8 mouse cellular contexts compared by ENCODE assay signal in the genomic region with DNA sequence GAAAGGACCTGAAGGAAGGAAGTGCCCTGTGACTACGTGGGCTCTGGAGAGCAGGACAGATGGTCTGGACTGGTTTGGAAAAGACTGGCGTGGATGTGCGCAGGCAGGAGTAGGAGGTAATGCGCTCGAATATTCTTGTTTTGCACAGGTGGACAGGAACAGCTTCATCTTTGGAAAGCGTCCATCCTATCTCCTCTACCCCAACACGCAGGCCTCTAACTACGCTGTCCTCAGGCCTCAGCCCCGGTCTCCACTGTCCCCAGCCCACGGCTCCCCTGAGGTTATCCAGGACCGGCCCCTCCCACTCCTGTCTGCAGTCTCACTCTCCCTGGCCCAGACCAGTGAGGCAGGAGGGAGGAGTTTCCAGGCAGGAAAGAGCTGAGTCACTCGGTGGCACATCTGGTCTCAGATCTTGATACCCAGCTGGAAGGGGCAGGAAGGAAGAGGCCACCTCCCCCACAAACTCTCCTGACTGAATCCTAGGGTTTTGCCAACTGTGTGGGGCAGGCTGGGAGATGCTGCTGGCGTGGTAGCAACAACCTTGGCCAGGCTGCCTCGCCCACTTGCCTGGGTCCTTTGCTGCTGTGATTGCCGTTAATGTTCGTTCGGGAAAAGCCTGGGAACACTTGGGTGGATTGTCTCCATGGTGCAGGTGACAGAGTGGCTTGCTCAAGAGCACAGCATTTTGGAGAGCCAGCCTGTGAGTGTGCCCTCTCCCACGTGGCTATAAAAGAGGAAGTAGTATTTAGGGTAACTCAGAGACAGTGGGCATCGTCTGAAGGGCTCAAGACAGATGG. TPM values are rescaled to one million over a fixed set of nuclear protein-coding genes. Genes with fewer than 3 reads are reported as not detected.
DNase-seq lines count a peak whose midpoint lies in the region; ATAC-seq lines count a peak whose summit lies in the region.

No protein-coding gene starts in this region.

- no peaks in the 10 kb centered on the region for H3K36me3 ChIP-seq in midbrain, embryonic 10.5 days
- H3K36me3 ChIP-seq in midbrain, embryonic 14.5 days (ENCODE audit: control insufficient read depth, insufficient read depth, low read length) = no peaks in the 10 kb centered on the region
- H3K36me3 ChIP-seq in embryonic facial prominence, embryonic 13.5 days = no peaks in the 10 kb centered on the region
- no peaks in the 10 kb centered on the region for H3K36me3 ChIP-seq in megakaryocyte, embryonic 14.5 days (replicated peaks; ENCODE audit: low read length)

- H3K9ac ChIP-seq in midbrain, embryonic 14.5 days (replicated peaks; ENCODE audit: low read length) = no peak overlapping the region
- 0 out of 2 replicates have a peak overlapping the region, but pooled peaks have one; percentile 41 for H3K9ac ChIP-seq in embryonic facial prominence, embryonic 13.5 days

- H3K9me3 ChIP-seq in midbrain, embryonic 10.5 days (replicated peaks) = no peaks in the 10 kb centered on the region
- no peaks in the 10 kb centered on the region for H3K9me3 ChIP-seq in midbrain, embryonic 14.5 days (ENCODE audit: control insufficient read depth, low read length)
- no peaks in the 10 kb centered on the region for H3K9me3 ChIP-seq in embryonic facial prominence, embryonic 13.5 days
- H3K9me3 ChIP-seq in megakaryocyte, embryonic 14.5 days = no peaks in the 10 kb centered on the region

- H3K27me3 ChIP-seq in midbrain, embryonic 10.5 days (ENCODE audit: low read depth, poor library complexity, severe bottlenecking) = no peaks in the 10 kb centered on the region; the same call in 1 of the 2 replicates
- no peaks in the 10 kb centered on the region for H3K27me3 ChIP-seq in midbrain, embryonic 14.5 days (ENCODE audit: control insufficient read depth, insufficient read depth, low read length)
- H3K27me3 ChIP-seq in embryonic facial prominence, embryonic 13.5 days = no peaks in the 10 kb centered on the region
- peaks cover 18% of the 10 kb centered on the region for H3K27me3 ChIP-seq in megakaryocyte, embryonic 14.5 days (replicated peaks)

- no peak overlapping the region for H3K4me2 ChIP-seq in midbrain, embryonic 14.5 days (ENCODE audit: low read length)
- H3K4me2 ChIP-seq in embryonic facial prominence, embryonic 13.5 days = peak overlapping the region; percentile 28

- H3K4me3 ChIP-seq in midbrain, embryonic 10.5 days = no peak overlapping the region; the same call in 1 of the 2 replicates
- H3K4me3 ChIP-seq in midbrain, embryonic 14.5 days (replicated peaks; ENCODE audit: low read depth, low read length) = no peak overlapping the region
- H3K4me3 ChIP-seq in embryonic facial prominence, embryonic 13.5 days = no peak overlapping the region
- peak overlapping the region; percentile 88 for H3K4me3 ChIP-seq in megakaryocyte, embryonic 14.5 days (replicated peaks)

- WGBS in midbrain, embryonic 10.5 days = 46% methylated on average over 19 of the region's 19 CpGs
- WGBS in midbrain, embryonic 14.5 days = 48% methylated on average over 19 of the region's 19 CpGs
- WGBS in embryonic facial prominence, embryonic 13.5 days = 31% methylated on average over 19 of the region's 19 CpGs

- peak overlapping the region; percentile 65 for H3K27ac ChIP-seq in midbrain, embryonic 10.5 days (replicated peaks)
- no peak overlapping the region for H3K27ac ChIP-seq in midbrain, embryonic 14.5 days (replicated peaks; ENCODE audit: low read depth, low read length)
- H3K27ac ChIP-seq in embryonic facial prominence, embryonic 13.5 days = peak overlapping the region; percentile 13; the same call in 1 of the 2 replicates

- peaks cover 60% of the 10 kb centered on the region for H3K4me1 ChIP-seq in midbrain, embryonic 10.5 days
- H3K4me1 ChIP-seq in midbrain, embryonic 14.5 days (ENCODE audit: control insufficient read depth, insufficient read depth, low read length) = peaks cover 12% of the 10 kb centered on the region; the same call in 1 of the 2 replicates
- H3K4me1 ChIP-seq in embryonic facial prominence, embryonic 13.5 days = peaks cover 17% of the 10 kb centered on the region
- peaks cover 95% of the 10 kb centered on the region for H3K4me1 ChIP-seq in megakaryocyte, embryonic 14.5 days

- intact Hi-C loops in heart, postnatal 25 days (cut with DNase I) = no loop called here
- intact Hi-C loops in left cerebral cortex, postnatal 14 days (cut with DNase I) = no loop called here

- no peak for ATAC-seq in midbrain, embryonic 14.5 days (ENCODE audit: low FRiP score, low TSS enrichment)
- no peak for ATAC-seq in embryonic facial prominence, embryonic 13.5 days (ENCODE audit: insufficient number of reproducible peaks, insufficient read depth, low FRiP score, low TSS enrichment, low read depth)

- DNase-seq in midbrain, embryonic 10.5 days (ENCODE audit: low spot score) = no peak
- no peak for DNase-seq in midbrain, embryonic 14.5 days
- peak; percentile 68 for DNase-seq in adrenal gland, postnatal 10 days
- peak; percentile 53 for DNase-seq in heart, postnatal 25 days (ENCODE audit: low spot score)
- DNase-seq in left cerebral cortex, postnatal 14 days (ENCODE audit: low spot score in 2 of 2) = peak; percentile 41 to 60
- DNase-seq in thymus, postnatal 10 days (ENCODE audit: low spot score in 2 of 2) = peak; percentile 60 to 69

RNA-seq across cellular contexts. Expression of gene C77080, which starts 2.2 kb away (rescaled TPM):
- polyA plus RNA-seq in midbrain, embryonic 10.5 days (2016; fragmentation: Nextera tagmentation; extraction: Ambion mirVana) = 2.7 and 3.7 TPM in 2 replicates
- 7.0 and 8.4 TPM in 2 replicates for polyA plus RNA-seq in midbrain, embryonic 14.5 days (2014; fragmentation: Nextera tagmentation; extraction: Ambion mirVana)
- 10 to 100 TPM; 16.5 to 16.6 TPM for total RNA-seq in adrenal gland, postnatal 10 days (2021)
- 7.6 and 8.4 TPM in 2 replicates for polyA plus RNA-seq in embryonic facial prominence, embryonic 13.5 days (2015; fragmentation: Nextera tagmentation; extraction: Ambion mirVana)
- total RNA-seq in heart, postnatal 25 days (2021) = 1 to 10 TPM; 3.3 to 6.1 TPM
- total RNA-seq in left cerebral cortex, postnatal 14 days (2021) = 10 to 100 TPM; 17.9 to 21.1 TPM
- polyA plus RNA-seq in megakaryocyte, embryonic 14.5 days (2012; ENCODE audit: insufficient read depth, low replicate concordance) = 6.4 and 8.7 TPM in 2 replicates

RNA-seq across cellular contexts. Expression of gene Sync, which starts 24.0 kb away (rescaled TPM):
- polyA plus RNA-seq in midbrain, embryonic 10.5 days (2016; fragmentation: Nextera tagmentation; extraction: Ambion mirVana) = 0.30 and 0.47 TPM in 2 replicates
- 0.34 and 0.54 TPM in 2 replicates for polyA plus RNA-seq in midbrain, embryonic 14.5 days (2014; fragmentation: Nextera tagmentation; extraction: Ambion mirVana)
- 1 to 10 TPM; 4.2 to 7.4 TPM for total RNA-seq in adrenal gland, postnatal 10 days (2021)
- 0.96 and 1.2 TPM in 2 replicates for polyA plus RNA-seq in embryonic facial prominence, embryonic 13.5 days (2015; fragmentation: Nextera tagmentation; extraction: Ambion mirVana)
- 10 to 100 TPM; 15.5 to 16.3 TPM for total RNA-seq in heart, postnatal 25 days (2021)
- 1 to 10 TPM; 1.2 to 2.2 TPM for total RNA-seq in left cerebral cortex, postnatal 14 days (2021)
- not detected in 2 replicates for polyA plus RNA-seq in megakaryocyte, embryonic 14.5 days (2012; ENCODE audit: insufficient read depth, low replicate concordance)

Comparison
In these comparisons a context has a peak if more than half of its experiments do, and no peak if none do; other contexts are left out.
1. DNase-seq: peak in adrenal gland, postnatal 10 days (single experiment), heart, postnatal 25 days (single experiment), left cerebral cortex, postnatal 14 days (2 of 2) and thymus, postnatal 10 days (2 of 2); none in midbrain, embryonic 10.5 days (single experiment) and midbrain, embryonic 14.5 days (single experiment).